ENCODE assay signal across 8 mouse cellular contexts in the genomic region with DNA sequence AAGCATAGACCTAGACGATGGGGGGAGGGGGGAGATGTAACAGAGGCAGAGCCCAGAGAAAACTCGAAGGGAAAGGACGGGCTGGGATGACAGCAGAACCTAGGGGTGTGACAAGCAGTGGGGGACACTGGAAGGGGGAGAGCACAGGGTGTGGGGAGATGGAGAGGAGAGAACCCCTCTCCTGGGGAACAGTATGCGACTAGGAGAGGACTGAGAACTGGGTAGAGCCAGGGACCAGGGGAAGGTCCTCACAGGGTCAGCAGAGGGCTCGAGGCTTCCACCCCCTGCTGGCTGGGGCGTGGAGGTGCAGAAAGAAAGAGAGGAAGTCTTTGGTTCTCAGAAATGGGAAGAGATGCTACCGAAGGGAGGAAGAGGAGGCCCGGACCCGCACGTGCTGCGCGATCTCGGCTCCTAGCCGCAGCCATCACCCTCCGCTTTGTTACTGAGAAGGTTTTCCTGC. TPM values are rescaled to one million over a fixed set of nuclear protein-coding genes. Genes with fewer than 3 reads are reported as not detected.
A peak's percentile ranks its signal among the peaks of the same experiment; 100 is the strongest.
DNase-seq lines count a peak whose midpoint lies in the region; ATAC-seq lines count a peak whose summit lies in the region.

No protein-coding gene starts in this region.

- DNase-seq in kidney, adult 9 months: peak; percentile 24
- no peak for DNase-seq in kidney, adult 8-10 months
- peak; percentile 63 for DNase-seq in ZHBTc4 (ENCODE audit: low read depth, low spot score)
- DNase-seq in embryonic facial prominence, embryonic 14.5 days (ENCODE audit: low spot score): no peak
- peak; percentile 76 for DNase-seq in hindbrain, embryonic 11.5 days (ENCODE audit: low spot score)
- peak; percentile 28 for DNase-seq in liver, embryonic 13.5 days
- DNase-seq in naive thymus-derived CD4-positive, alpha-beta T cell, adult 2 months (ENCODE audit: low read depth): peak; percentile 70
- peak; percentile 50 to 59 for DNase-seq in thymus, postnatal 36 days

- H3K9ac ChIP-seq in embryonic facial prominence, embryonic 14.5 days (ENCODE audit: low read depth, low read length): no peak overlapping the region
- H3K9ac ChIP-seq in hindbrain, embryonic 11.5 days (ENCODE audit: low read depth, low read length): 0 out of 2 replicates have a peak overlapping the region, but pooled peaks have one; percentile 15
- H3K9ac ChIP-seq in liver, embryonic 13.5 days: no peak overlapping the region; the same call in 1 of the 2 replicates

- no peak overlapping the region for H3K27ac ChIP-seq in embryonic facial prominence, embryonic 14.5 days (replicated peaks; ENCODE audit: low read depth, low read length)
- H3K27ac ChIP-seq in hindbrain, embryonic 11.5 days (ENCODE audit: low read depth, low read length): no peak overlapping the region
- no peak overlapping the region for H3K27ac ChIP-seq in liver, embryonic 13.5 days

- H3K4me2 ChIP-seq in embryonic facial prominence, embryonic 14.5 days (ENCODE audit: low read depth, low read length): no peak overlapping the region
- peak overlapping the region; percentile 28 for H3K4me2 ChIP-seq in hindbrain, embryonic 11.5 days (replicated peaks; ENCODE audit: low read depth, low read length)
- H3K4me2 ChIP-seq in liver, embryonic 13.5 days: peak overlapping the region; percentile 46

- no peaks in the 10 kb centered on the region for H3K36me3 ChIP-seq in embryonic facial prominence, embryonic 14.5 days (ENCODE audit: control insufficient read depth, insufficient read depth, low read length)
- H3K36me3 ChIP-seq in hindbrain, embryonic 11.5 days (ENCODE audit: control insufficient read depth, insufficient read depth, low read length): no peaks in the 10 kb centered on the region
- H3K36me3 ChIP-seq in liver, embryonic 13.5 days: no peaks in the 10 kb centered on the region

- peaks cover 5% of the 10 kb centered on the region; the same call in 1 of the 2 replicates for H3K4me1 ChIP-seq in embryonic facial prominence, embryonic 14.5 days (ENCODE audit: control insufficient read depth, insufficient read depth, low read length)
- H3K4me1 ChIP-seq in hindbrain, embryonic 11.5 days (replicated peaks; ENCODE audit: control insufficient read depth, insufficient read depth, low read length): peaks cover 5% of the 10 kb centered on the region; the same call in 1 of the 2 replicates
- H3K4me1 ChIP-seq in liver, embryonic 13.5 days (replicated peaks): peaks cover 42% of the 10 kb centered on the region

- no peaks in the 10 kb centered on the region for H3K9me3 ChIP-seq in embryonic facial prominence, embryonic 14.5 days (ENCODE audit: control insufficient read depth, low read length)
- H3K9me3 ChIP-seq in hindbrain, embryonic 11.5 days (ENCODE audit: control insufficient read depth, low read length): no peaks in the 10 kb centered on the region
- H3K9me3 ChIP-seq in liver, embryonic 13.5 days (replicated peaks): no peaks in the 10 kb centered on the region

- peak overlapping the region; percentile 7; the same call in 1 of the 2 replicates for H3K4me3 ChIP-seq in embryonic facial prominence, embryonic 14.5 days (ENCODE audit: low read depth, low read length)
- 0 out of 2 replicates have a peak overlapping the region, but pooled peaks have one; percentile 12 for H3K4me3 ChIP-seq in hindbrain, embryonic 11.5 days (ENCODE audit: low read depth, low read length)
- H3K4me3 ChIP-seq in liver, embryonic 13.5 days (replicated peaks): peak overlapping the region; percentile 18

- under 1% methylated on average over 13 of the region's 15 CpGs for WGBS in embryonic facial prominence, embryonic 14.5 days
- WGBS in hindbrain, embryonic 11.5 days: 1% methylated on average over 15 of the region's 15 CpGs
- WGBS in liver, embryonic 13.5 days (ENCODE audit: insufficient replicate concordance): under 1% methylated on average over 15 of the region's 15 CpGs

- peaks cover 77% of the 10 kb centered on the region for H3K27me3 ChIP-seq in embryonic facial prominence, embryonic 14.5 days (replicated peaks; ENCODE audit: control insufficient read depth, insufficient read depth, low read length)
- peaks cover 22% of the 10 kb centered on the region for H3K27me3 ChIP-seq in hindbrain, embryonic 11.5 days (ENCODE audit: control insufficient read depth, insufficient read depth, low read length)
- H3K27me3 ChIP-seq in liver, embryonic 13.5 days: peaks cover 83% of the 10 kb centered on the region

- ATAC-seq in embryonic facial prominence, embryonic 14.5 days (ENCODE audit: low read depth): no peak
- peak; percentile 28; the same call in 1 of the 2 replicates for ATAC-seq in hindbrain, embryonic 11.5 days (ENCODE audit: low FRiP score)
- peak; percentile 52 for ATAC-seq in liver, embryonic 13.5 days (ENCODE audit: low read depth)

RNA-seq across cellular contexts. Expression of a gene that starts 1.8 kb away (rescaled TPM):
- polyA plus RNA-seq in embryonic facial prominence, embryonic 14.5 days (2014; fragmentation: Nextera tagmentation; extraction: Ambion mirVana): 1.5 TPM in 2 replicates
- polyA plus RNA-seq in hindbrain, embryonic 11.5 days (2014; fragmentation: Nextera tagmentation; extraction: Ambion mirVana): 40.1 and 51.9 TPM in 2 replicates
- 1.5 and 1.6 TPM in 2 replicates for polyA plus RNA-seq in liver, embryonic 13.5 days (2015; fragmentation: Nextera tagmentation; extraction: Ambion mirVana)

RNA-seq across cellular contexts. Expression of a gene that starts 39.1 kb away (rescaled TPM):
- 8.3 and 9.4 TPM in 2 replicates for polyA plus RNA-seq in embryonic facial prominence, embryonic 14.5 days (2014; fragmentation: Nextera tagmentation; extraction: Ambion mirVana)
- polyA plus RNA-seq in hindbrain, embryonic 11.5 days (2014; fragmentation: Nextera tagmentation; extraction: Ambion mirVana): 7.3 and 8.5 TPM in 2 replicates
- polyA plus RNA-seq in liver, embryonic 13.5 days (2015; fragmentation: Nextera tagmentation; extraction: Ambion mirVana): 27.0 and 27.6 TPM in 2 replicates

RNA-seq across cellular contexts. Expression of a gene that starts 39.9 kb away (rescaled TPM):
- polyA plus RNA-seq in embryonic facial prominence, embryonic 14.5 days (2014; fragmentation: Nextera tagmentation; extraction: Ambion mirVana): 4.1 and 4.4 TPM in 2 replicates
- polyA plus RNA-seq in hindbrain, embryonic 11.5 days (2014; fragmentation: Nextera tagmentation; extraction: Ambion mirVana): 2.9 and 3.9 TPM in 2 replicates
- polyA plus RNA-seq in liver, embryonic 13.5 days (2015; fragmentation: Nextera tagmentation; extraction: Ambion mirVana): 2.0 and 2.1 TPM in 2 replicates

RNA-seq across cellular contexts. Expression of a gene that starts 56.3 kb away (rescaled TPM):
- 14.3 and 14.8 TPM in 2 replicates for polyA plus RNA-seq in embryonic facial prominence, embryonic 14.5 days (2014; fragmentation: Nextera tagmentation; extraction: Ambion mirVana)
- 14.1 and 16.1 TPM in 2 replicates for polyA plus RNA-seq in hindbrain, embryonic 11.5 days (2014; fragmentation: Nextera tagmentation; extraction: Ambion mirVana)
- 6.2 and 6.3 TPM in 2 replicates for polyA plus RNA-seq in liver, embryonic 13.5 days (2015; fragmentation: Nextera tagmentation; extraction: Ambion mirVana)

Comparison
In these comparisons a context has a peak if more than half of its experiments do, and no peak if none do; other contexts are left out.
1. DNase-seq: peak in kidney, adult 9 months (single experiment), ZHBTc4 (single experiment), hindbrain, embryonic 11.5 days (single experiment), liver, embryonic 13.5 days (single experiment), naive thymus-derived CD4-positive, alpha-beta T cell, adult 2 months (single experiment) and thymus, postnatal 36 days (2 of 2); none in kidney, adult 8-10 months (0 of 2) and embryonic facial prominence, embryonic 14.5 days (single experiment).
2. RNA of a gene that starts 1.8 kb away (polyA plus RNA-seq): 40.1 to 51.9 TPM in hindbrain, embryonic 11.5 days; 1.5 TPM in embryonic facial prominence, embryonic 14.5 days and 1.5 to 1.6 TPM in liver, embryonic 13.5 days; every median in the first group is over 10 times any median in the second.
3. Peak in every context shown above with its lines, with median percentiles within 50 percentile points of each other: H3K4me3 ChIP-seq.